Mouse (Mus musculus) heart, adult 18-20 months (tissue): ENCODE results near the gene Wnk4. TPM values are rescaled to one million over a fixed set of nuclear protein-coding genes. Genes with fewer than 3 reads are reported as not detected.

Experiments used
- DNase-seq, 2 experiments: peaks; one replicate each; pipeline ENCODE4 v3.0.0; 2021 to 2022; ENCODE audit warnings: mixed read lengths in 1 of 2
- long read RNA-seq, 2 experiments: library from polyadenylated mRNA; stranded (forward); transcript quantifications; one replicate each; pipeline ENCODE4 v2.0.0; 2021
- total RNA-seq, 2 experiments: library from RNA; stranded (reverse); gene quantifications; 2 replicates each; pipeline ENCODE4 v1.2.3; 2021

Gene Wnk4
- 10 to 100 TPM in 1 of 2 experiments, 1 to 10 TPM in 1; 9.4 to 12.9 TPM for total RNA-seq
- long read RNA-seq, experiment 1, full-length matches to known transcripts: 1 of 1 reads
- long read RNA-seq, experiment 1, partial matches to known transcripts: 0 of 1 reads
- long read RNA-seq, experiment 1, other reads (novel, unspliced or antisense): 0 of 1 reads
- long read RNA-seq, experiment 2, partial matches to known transcripts: 2 of 2 reads
- long read RNA-seq, experiment 2, other reads (novel, unspliced or antisense): 0 of 2 reads

DNA sequence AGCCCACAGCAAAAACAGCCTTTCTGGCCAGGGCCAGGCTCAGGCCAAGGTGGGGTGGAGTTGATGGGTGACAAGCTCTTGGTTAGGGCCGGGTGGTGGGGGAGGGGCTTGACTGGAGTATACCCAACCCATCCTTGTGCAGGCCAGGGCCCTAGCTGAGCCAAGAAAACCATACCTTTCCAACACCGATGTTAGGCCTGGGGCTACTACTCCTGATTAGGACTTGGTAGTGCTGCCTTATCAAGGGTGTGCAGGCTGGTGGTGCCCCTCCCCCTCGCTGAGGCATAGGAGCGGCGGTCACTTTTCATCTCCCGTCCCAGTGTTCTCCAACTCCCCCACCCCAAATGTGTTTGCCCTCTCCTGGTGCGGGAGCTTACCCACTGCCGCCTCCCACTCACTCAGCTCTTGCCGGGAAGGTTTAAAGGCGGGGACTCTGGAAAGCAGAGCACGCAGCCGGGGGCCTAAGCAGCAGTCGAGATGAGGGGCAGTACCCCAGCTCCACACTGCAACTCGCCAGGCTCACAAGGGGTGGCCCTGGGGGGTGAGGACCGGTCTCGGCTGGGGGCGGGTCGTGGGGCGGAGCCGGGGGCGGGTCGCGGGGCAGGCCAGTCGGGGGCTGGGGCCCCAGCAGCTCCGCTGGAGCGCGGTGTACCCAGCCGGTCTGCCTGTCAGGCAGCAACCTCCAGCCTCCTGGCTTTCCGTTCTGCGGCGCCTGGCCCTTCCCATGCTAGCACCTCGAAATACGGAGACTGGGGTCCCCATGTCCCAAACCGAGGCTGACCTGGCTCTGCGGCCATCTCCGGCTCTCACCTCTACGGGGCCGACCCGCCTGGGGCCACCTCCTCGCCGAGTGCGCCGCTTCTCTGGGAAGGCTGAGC is at the start of gene Wnk4:
Gene Wnk4 (plus strand): TSS at position 620 of the 878 bp plus-strand sequence.
- DNase-seq: peak; percentile 65 to 75

DNA sequence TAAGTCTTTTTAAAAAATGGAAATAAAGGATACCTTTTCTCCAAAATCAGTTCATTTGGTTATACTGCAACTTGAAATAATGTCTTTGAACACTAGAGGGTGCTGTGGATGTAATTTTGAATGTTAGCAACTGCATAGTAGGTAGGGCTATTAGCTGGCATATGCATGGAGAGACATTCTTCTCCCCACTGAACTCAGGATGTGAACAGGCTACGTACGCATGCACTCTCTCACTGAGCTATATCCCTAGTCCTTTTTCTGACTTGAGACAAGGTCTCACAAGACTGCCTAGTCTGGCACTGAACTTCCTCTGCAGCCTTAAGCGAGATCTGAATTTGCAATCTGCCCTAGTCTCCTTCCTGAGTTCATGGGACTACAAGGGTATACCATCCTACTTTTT is 48.4 kb upstream of the Wnk4 start:
- peak; percentile 69 to 86 for DNase-seq

DNA sequence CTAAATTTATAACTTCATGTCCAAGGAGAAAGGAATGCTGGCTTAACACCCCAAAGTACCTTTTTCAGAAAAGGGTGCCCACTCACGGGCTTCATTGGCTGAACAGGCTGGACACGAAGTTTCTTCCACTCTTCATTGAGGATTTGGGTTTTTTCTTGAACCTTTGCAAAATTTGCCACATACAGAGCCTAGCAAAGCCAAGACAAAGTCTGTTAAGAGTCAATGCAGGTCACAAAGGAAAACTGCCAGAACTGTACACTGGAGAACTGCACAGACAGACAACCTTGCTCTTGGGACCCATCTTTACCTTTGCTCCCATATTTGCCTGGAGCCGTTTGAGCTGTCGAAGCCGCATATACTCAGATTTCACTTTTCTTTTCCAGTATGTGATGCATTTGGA is 43.4 kb upstream of the Wnk4 start:
- DNase-seq: no peak

DNA sequence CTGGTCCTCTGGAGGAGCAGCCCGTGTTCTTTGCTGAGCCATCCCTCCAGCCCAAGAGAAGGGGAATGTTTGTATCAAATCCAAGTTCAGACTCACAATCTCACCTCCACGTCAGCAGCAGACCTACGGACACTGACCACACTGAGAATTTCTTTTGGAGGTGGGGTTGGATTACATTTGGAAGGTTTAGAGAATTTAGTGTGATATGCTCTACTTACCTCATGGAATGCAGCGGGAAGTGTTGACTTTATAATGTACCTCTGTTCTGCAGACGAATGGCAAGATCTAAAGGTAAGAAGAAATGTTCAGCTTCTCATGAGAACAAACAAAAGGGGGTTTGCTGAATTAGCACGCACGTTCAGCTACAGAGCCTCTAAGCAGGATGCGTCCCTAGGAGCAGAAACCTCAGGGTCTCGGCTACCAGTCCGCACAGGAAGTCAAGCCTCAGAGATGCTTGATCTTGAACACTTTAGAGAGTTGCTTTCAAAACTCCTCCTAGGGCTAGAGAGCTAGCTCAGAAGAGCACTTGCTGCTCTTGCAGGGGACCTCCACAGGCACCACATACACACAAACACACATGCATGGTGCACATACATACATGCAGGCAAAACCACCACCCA is 41.8 kb upstream of the Wnk4 start:
- DNase-seq: no peak

DNA sequence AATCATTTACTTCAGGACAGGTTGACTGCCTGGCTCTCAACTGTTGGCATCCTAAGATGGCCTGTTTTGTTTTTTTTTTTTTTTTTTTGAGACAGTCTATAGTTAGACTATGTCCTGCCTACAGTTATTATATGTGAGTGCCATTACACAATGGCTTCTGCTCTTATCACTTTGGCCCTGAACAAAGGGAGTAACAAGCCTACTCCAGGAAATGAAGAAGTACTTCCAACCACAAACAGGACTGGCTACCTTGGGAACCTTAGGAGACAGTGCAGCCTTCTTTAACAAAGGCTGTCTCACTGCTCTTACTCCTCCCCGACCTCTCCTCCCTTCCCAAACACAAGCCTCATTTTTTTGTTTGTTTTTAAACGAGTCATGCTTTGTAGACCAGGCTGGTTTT is 39.5 kb upstream of the Wnk4 start:
- DNase-seq: no peak

DNA sequence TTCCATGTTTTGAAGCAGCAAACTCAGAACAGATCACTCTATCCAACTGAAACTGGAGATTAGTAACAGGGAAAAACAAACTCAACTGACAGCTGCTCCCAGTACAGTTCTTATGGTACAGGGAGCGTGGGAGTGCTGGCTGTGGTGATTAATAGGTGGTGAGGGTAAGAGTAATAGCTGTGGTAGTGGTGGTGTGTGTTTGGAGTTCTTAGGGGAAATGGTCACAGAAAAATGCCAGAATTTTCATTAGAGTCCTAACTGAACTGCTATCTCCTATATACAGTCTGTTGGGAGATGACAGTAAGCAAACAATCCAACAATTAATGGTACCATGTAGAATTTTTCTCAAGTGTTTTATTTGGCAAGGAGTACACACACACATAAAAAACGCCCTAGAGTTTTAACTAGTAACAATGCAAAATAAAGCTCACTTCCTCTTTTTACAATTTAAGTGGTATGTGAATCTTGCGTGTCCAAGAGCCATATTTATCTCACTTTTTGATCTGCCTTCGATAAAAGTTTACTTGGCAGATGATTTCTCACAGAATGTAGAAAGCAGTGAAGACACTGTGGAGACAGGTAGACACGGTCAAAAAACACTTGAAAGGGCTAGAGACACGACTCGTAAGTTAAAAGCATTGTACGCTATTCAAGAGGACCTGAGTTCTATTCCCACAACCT is 38.9 kb upstream of the Wnk4 start:
- no peak for DNase-seq

DNA sequence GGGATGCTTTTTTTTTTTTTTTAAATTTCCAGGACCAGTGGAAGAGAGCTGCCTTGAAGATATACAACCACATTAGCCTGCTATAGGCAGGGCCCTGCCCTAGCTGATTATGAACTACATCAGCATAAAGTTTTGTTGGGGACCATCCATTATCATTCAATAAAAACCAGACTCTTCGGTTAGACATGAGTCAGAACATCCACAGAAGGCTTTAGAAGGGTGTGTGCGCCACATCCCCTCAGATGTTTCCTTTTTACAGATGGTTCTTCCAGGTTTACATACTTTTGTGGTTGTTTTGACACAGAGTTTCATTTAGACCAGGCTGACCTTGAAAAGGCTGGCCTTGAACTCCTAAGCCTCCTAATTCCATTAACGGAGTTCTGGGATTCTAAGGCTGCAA is 36.0 kb upstream of the Wnk4 start:
- no peak for DNase-seq

DNA sequence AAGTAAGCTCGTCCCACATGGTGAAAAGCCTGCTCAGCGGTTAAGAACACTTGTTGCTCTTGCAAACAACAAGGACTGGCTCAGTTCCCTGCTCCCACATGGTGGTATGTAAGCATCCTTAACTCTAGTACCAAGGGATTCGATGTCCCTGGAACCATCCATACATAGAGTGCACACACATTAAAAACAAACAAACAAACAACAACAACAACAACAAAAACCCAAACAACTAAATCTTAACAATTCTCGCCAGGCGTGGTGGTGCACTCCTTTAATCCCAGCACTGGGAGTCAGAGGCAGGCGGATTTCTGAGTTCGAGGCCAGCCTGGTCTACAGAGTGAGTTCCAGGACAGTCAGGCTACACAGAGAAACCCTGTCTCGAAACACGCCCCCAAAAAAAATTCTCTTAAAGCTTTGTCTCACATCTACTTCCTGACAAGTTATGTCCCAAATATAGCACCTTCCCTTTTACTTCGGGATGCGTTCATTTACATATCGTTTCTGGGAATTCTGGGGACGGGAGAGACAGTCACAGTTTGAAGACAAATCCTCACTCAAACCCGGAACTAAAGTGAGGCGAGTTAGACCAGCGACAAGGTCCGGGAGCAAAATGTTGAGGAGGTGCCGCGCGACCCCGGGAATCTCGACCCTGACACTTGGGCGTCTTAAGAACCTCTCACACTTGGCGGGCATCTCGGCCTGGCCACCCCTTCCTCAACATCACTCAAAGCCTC is 34.9 kb upstream of the Wnk4 start:
- DNase-seq: no peak

DNA sequence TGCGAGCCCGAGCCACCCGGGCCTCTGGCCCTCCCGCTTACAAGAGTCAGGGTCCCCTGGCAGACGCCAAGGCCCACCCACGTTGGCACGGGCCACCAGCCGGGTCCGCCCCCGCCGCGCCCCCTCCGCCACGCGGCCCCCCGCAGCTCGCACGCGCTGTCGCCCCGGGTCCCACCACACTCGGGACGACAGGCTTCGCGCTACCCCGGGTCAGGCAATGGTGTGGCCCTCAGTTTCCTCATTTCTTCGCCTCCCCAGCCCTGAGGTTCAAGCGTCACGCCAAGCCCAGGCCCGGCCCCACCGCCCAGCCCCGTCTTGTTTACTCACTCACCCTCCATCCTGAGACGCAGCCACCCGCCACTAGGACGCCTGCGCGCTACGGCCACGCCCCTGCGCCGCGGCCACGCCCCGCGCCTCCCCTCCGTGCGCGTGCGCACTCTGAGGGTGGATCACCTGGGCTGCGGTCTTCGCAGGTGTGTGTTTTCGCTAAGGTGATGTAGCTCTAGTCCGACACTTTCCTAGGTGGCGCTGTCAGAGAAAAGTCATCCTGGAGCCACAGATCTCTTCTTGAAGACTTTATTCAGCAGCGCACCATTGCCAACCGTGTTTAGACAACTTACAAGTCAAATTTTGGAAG is 34.2 kb upstream of the Wnk4 start, which contains the start of gene Ezh1:
Gene Ezh1 (minus strand): TSS at position 399 of the 637 bp plus-strand sequence.
- peak; percentile 93 to 96 for DNase-seq

DNA sequence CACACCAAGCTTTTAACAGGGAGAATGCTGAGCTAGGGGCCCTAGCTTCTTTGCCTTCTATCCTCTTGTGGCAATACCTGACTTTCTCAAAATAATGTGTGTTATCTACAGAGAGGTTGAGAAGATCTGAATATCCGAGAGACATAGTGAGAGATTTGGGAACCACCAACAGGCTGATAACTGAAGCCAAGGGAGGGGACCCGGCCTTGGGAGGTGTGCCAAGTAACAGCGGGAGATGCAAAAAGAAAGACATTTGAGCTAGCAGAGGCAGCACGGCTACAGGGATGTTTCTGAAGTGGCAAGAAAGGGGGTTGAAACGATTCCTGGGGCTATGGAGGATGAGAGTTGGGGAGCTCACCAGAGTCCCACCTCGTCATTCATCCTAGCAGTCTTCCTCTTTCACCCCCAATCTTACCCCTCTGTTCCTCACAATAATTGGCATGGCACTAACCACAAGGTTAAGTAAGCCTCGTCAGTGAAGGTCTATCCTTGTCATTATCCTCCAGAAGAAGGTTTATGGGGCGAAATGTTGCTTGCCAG is 30.9 kb upstream of the Wnk4 start:
- DNase-seq: peak; percentile 61 to 67

DNA sequence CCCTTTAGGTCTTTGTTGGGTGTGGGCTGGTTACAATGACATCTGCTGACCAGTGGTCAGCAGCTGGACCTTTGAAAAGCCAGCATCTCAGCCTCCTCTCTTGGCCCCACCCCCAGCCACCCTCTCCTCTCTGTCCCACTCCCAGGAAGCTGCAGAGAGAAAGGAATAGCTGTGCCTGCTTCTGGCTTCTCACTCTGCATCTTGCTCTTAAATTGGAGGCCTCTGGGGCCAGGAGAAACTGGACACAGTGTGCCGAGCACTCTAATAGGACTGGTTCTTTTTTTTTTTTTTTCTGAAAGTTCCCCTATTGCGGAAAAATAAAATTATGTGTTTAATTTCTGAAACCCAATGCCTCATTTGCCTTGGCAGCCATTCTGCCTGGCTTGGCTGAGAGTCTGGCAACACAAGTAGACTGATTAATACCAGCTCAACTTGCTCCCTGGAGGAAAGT is 30.3 kb upstream of the Wnk4 start:
- peak; percentile 75 to 88 for DNase-seq

DNA sequence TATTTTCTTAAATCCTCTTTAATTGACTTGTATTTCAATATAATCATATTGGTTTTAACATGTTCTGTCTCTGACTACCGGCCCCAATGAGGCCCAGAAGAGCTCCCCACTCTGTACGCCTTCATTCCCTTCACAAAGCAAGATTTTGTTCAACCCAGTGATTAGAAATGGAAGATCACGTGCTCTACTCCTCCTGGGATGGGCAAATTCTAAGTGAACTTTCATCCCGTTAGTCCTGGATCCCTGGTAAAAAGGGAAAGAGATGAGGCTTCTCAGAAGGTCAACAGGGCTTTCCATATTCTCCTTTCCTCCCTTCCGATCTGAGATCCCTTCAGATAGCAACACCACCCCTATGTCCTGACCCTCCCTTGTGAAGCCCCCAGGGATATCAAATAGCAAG is 29.8 kb upstream of the Wnk4 start:
- no peak for DNase-seq

DNA sequence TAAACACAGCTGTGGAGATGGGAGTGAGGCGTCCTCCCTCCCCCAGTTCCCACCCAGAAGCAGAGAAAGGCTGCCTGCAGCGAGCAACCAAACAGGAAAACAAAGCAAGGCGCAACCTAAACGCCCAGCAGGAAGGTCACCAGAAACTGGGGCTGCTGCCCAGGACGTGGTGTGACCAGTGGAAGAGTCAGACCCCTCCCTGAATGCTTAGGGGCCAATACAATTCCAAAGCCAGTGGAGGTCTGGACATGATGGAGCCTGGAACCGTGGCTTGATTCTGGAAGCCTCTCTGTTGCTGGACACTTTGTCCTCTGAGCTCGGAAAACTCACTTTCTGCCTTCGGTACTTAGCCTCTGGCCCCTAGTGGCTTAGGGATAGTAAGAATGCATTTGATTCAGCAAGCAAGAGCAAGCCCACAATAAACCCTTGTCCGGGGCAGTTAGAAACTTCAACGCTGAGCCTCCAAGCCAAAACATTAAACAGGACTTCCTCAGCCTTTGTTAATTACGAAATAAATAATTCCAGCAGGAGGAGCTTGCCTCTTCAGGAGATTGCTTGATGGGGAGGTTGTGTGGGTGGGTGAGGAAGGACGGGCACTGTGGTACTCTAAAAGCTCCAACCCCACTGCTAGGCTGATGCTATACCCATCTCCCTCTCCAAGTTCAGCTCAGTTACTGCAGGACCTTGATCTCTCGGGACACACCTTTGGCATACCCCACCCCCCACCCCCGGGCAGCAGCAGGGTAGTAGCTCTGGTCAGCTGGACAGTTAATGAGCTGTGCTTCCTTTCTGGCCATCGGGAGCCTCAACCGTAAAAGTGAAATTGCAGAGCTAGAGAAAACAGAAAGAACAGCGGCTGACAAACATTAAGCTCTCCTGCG is 29.1 kb upstream of the Wnk4 start:
- DNase-seq: peak; percentile 89 to 95

DNA sequence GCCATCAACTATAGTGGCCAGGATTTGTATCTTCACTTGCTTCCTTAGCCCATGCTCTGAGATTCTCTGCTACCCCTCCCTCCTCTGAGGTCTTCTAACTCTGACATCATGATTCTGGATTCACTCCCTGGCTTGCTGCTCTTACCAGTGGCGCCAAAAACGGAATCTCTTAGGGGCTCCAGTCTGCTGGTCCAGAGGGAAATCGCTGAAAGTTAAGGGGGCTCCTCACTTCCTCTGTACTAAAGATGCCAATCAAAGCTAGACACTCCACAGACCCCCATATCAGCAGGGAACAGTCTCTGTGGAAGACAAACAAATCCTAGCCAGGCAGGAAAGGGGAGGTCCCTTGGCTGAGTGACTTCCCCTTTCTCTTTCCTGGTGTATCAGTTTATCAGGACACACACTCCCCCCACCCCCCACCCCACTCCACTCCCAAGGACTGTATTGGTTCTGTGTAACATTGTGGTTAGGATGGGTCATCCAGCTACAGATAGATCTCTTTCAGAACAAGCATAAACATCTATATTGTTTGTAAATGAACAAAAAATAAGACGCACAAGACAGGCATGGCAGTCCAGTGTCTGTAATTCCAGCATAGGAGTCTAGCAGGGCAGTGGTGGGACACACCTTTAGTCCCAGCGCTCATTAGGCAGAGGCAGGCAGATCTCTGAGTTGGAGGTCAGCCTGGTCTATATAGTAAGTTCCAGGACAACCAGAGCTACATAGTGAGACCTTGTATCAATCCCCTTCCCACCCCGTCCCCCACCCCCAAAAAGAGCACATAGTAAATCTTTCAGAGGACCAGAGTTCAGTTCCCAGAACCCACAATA is 28.1 kb upstream of the Wnk4 start:
- DNase-seq: peak; percentile 82 to 85

DNA sequence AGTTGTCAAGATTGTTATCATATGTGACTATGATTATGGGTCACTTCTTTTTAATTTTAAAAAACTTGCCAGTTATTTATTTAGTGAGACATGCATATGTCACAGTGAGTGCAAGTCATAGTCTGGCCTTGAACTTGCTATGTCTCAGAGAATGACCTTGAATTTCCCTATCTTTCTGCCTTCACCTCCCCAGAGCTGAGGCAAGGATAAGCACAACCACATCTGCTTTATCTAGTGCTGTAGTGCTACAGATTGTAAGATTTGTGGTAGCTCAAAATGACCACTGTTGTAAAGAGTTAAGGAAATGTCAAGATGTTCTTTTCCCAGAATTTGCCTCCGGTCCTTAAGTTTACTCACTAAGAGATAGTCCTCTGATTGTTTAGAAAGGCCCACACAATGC is 27.1 kb upstream of the Wnk4 start:
- DNase-seq: no peak

DNA sequence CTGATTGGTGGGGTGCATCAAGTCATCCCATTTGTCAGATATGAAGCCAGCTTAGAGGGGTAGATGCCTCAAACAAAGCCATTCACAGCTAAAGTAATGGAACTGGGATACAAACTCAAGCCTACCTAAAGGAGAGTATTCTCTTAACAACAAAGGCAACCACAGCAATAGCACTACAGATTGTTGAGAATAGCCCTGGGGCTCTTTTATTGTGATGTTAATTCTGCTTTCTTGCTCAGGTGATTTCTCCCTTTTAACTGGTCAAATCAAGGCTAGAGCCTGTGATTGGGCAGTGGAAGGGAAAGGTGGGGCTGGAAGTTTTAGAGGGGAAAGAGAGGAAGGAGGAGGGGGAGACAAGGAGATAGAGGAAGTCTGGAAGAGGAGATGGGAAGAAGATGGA is 26.2 kb upstream of the Wnk4 start:
- no peak for DNase-seq

DNA sequence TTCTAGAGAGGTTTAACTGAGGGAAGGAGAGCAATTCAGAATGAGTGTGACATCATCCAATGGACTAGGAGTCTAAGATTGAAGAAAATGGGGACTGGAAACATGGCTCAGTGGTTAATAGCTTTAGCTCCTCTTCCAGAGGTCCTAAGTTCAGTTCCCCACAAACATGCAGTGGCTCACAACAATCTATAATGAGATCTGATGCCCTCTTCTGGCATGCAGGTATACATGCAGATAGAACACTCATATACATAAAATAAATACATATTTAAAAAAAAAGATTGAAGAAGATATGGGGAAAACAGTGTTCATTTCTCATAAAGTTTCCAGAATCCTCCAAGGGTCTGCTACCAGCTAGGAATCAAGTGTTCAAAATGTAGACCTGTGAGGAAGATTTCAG is 24.9 kb upstream of the Wnk4 start:
- DNase-seq: no peak

DNA sequence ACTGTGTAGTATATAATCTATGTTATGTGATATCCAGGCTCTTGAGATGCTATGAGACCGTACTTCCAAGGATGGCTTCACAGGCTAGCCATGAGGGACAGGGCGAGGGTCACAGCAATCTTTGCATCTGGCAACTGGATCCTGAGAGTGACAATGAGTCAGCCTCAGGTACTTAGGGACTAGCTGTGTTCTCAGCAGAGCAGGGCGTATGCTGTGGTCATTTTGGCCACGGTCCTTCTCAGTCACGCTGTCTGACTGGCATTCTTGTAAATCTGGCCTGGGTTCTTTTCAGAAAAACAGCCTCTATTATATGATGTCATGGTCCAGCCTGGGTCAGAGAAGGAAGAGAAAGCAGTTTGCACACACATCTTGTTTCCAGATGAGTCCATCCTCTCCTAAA is 23.6 kb upstream of the Wnk4 start:
- peak; percentile 23 for DNase-seq

DNA sequence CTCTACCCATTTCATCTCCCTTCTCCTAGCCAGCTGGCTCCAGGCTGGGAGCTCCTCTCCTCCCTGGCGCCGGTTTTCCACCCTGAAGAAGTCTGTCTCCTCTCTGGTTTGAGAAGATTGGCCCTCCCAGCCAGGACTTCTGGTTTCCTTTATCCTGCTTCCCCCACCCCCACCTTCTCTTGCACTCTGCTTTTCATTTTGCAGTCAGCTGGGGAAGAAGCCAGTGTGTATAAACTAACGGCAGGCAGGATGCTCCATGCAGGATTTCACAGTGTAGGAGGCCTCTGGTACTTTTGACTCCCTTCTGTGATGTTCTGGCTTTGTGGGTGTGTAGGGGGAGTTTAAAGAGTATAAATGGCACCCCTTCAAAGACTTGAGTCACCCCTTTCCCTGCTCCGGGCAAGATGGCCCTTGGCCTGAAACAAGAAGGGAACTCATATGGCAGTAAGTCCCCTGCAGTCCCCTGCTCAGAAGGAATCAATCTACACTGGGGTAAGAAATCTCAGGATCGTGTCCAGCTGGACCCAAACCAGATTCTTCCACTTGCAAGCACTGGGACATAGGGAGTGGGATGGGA is 22.2 kb upstream of the Wnk4 start:
- peak; percentile 66 for DNase-seq
